Mouse (Mus musculus) ES-E14 (cell line): ENCODE measurements around the gene Krt83.

ENCODE experiments used
- CHD2 ChIP-seq: IDR thresholded peaks from 2 replicates; pipeline ENCODE4 v1.6.1; 2014; ENCODE audit warnings: mild to moderate bottlenecking, low read depth, low read length, inconsistent platforms
- MAFK ChIP-seq: IDR thresholded peaks from 2 replicates; pipeline ENCODE4 v1.6.1; 2014; ENCODE audit warnings: mild to moderate bottlenecking, low read depth, low read length, inconsistent platforms; ENCODE audit not compliant: insufficient read depth
- ZC3H11A ChIP-seq: IDR thresholded peaks from 2 replicates; pipeline ENCODE4 v1.6.1; 2012; ENCODE audit warnings: low read depth, mild to moderate bottlenecking, inconsistent platforms, low read length, borderline replicate concordance

- TF ChIP-seq ZC3H11A (no peak), MAFK (no peak), CHD2 (no peak)
Observed at GRCm38 (mm10) chr15:101447444-101447843, 43.9 kb downstream of the Krt83 start, which contains the start of gene Krt88.
